Mouse (Mus musculus): Measurements from ENCODE around the gene Gm17535.
"Not testable (repeated sequence)": the region's sequence is repeated elsewhere in the genome, so short reads cannot be mapped to it uniquely, and the experiment has no call there.

- not testable (repeated sequence) for TF ChIP-seq CTCF (IDR thresholded peaks at IDR 0.05; ENCODE audit: low read depth, low read length); EP300 (IDR thresholded peaks at IDR 0.05; ENCODE audit: insufficient read depth, low read depth, low read length); POLR2A (IDR thresholded peaks at IDR 0.05; ENCODE audit: insufficient read depth, low read length)
Measured at GRCm38 (mm10) chr9:3026136-3026535, 8.3 kb upstream of the Gm17535 start.
